Mouse (Mus musculus) lung, adult 18-20 months (tissue): Measurements from ENCODE around the gene Sulf2.

Source experiments
- DNase-seq, 2 experiments: peaks; one replicate each; pipeline ENCODE4 v3.0.0; 2022; ENCODE audit warnings: mixed read lengths in 2 of 2

Gene Sulf2

GRCm38 (mm10) chr2:166115571-166116277 is 39.7 kb downstream of the Sulf2 start:
- peak; percentile 94 for DNase-seq

GRCm38 (mm10) chr2:166112986-166113385 is 42.5 kb downstream of the Sulf2 start:
- no peak for DNase-seq

GRCm38 (mm10) chr2:166111831-166112250 is 43.6 kb downstream of the Sulf2 start:
- peak; percentile 20 to 28 for DNase-seq

GRCm38 (mm10) chr2:166111238-166111637 is 44.2 kb downstream of the Sulf2 start:
- DNase-seq, result no peak

GRCm38 (mm10) chr2:166110764-166111163 is 44.7 kb downstream of the Sulf2 start:
- no peak for DNase-seq

- DNase-seq, result peak; percentile 81 to 86
Observed at GRCm38 (mm10) chr2:166108326-166108725, 47.1 kb downstream of the Sulf2 start.

- no peak for DNase-seq
Observed at GRCm38 (mm10) chr2:166107911-166108310, 47.6 kb downstream of the Sulf2 start.

- no peak for DNase-seq
Observed at GRCm38 (mm10) chr2:166106631-166107030, 48.8 kb downstream of the Sulf2 start.

- DNase-seq, result no peak
Observed at GRCm38 (mm10) chr2:166105911-166106310, 49.6 kb downstream of the Sulf2 start.

- no peak for DNase-seq
Observed at GRCm38 (mm10) chr2:166102893-166103292, 52.6 kb downstream of the Sulf2 start.

GRCm38 (mm10) chr2:166100309-166101262 is 54.9 kb downstream of the Sulf2 start:
- no peak for DNase-seq

GRCm38 (mm10) chr2:166098292-166098933 is 57.0 kb downstream of the Sulf2 start:
- DNase-seq, result peak in 1 of 2 experiments; percentile 29

- peak in 1 of 2 experiments; percentile 49 for DNase-seq
Observed at GRCm38 (mm10) chr2:166097443-166098291, 57.8 kb downstream of the Sulf2 start.

- no peak for DNase-seq
Observed at GRCm38 (mm10) chr2:166096834-166097233, 58.6 kb downstream of the Sulf2 start.

- no peak for DNase-seq
Observed at GRCm38 (mm10) chr2:166096300-166096699, 59.2 kb downstream of the Sulf2 start.

GRCm38 (mm10) chr2:166092412-166092811 is 63.1 kb downstream of the Sulf2 start:
- DNase-seq, result no peak

GRCm38 (mm10) chr2:166091599-166091998 is 63.9 kb downstream of the Sulf2 start:
- DNase-seq, result no peak

GRCm38 (mm10) chr2:166090131-166090581 is 65.3 kb downstream of the Sulf2 start:
- DNase-seq, result no peak

- no peak for DNase-seq
Observed at GRCm38 (mm10) chr2:166088991-166089390, 66.5 kb downstream of the Sulf2 start.

GRCm38 (mm10) chr2:166086457-166087233 is 68.8 kb downstream of the Sulf2 start:
- peak in 1 of 2 experiments; percentile 33 for DNase-seq

GRCm38 (mm10) chr2:166085780-166086179 is 69.7 kb downstream of the Sulf2 start:
- no peak for DNase-seq
